Mouse (Mus musculus) adrenal gland, postnatal 10 days (tissue): Measurements from ENCODE around the gene Cers6. TPM values are rescaled to one million over a fixed set of nuclear protein-coding genes. Genes with fewer than 3 reads are reported as not detected.

ENCODE experiments used
- DNase-seq: peaks from one replicate; pipeline ENCODE4 v3.0.0; 2021; ENCODE audit warnings: mixed read lengths
- total RNA-seq, 2 experiments: library from RNA; stranded (reverse); gene quantifications; 2 replicates each; pipeline ENCODE4 v1.2.3; 2021

The Cers6 gene
- total RNA-seq, 2 experiments from 2014 or later, result 8.0 to 9.6 TPM

GRCm38 (mm10) chr2:68917524-68917923, 56.3 kb downstream of the Cers6 start:
- DNase-seq, result no peak

GRCm38 (mm10) chr2:68924344-68924743, 63.1 kb downstream of the Cers6 start:
- DNase-seq, result no peak

GRCm38 (mm10) chr2:68925542-68925941, 64.3 kb downstream of the Cers6 start:
- DNase-seq, result no peak

- no peak for DNase-seq
Observed at GRCm38 (mm10) chr2:68926913-68927790, 65.9 kb downstream of the Cers6 start.

GRCm38 (mm10) chr2:68932240-68932639, 71.0 kb downstream of the Cers6 start:
- no peak for DNase-seq

DNA sequence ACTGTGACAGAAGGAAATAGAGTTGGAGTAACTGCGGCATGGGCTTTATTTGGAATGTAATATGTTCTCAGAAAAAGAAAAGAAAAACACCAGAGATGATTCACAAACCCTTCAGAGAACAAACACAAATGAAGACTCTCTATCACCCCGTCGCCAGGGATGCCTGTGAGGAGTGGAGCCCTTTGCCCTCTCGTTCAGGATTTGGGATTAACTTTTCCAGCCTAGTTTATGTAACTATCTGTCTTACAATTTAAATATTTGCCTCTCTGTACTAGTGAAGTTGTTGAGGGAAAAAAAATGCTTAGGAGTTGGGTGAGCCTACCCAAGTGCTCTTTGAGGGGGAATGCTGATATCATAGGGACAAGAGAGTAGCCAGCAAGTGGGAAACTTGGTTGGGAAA, 71.4 kb downstream of the Cers6 start:
- no peak for DNase-seq

GRCm38 (mm10) chr2:68934651-68935050, 73.4 kb downstream of the Cers6 start:
- DNase-seq, result no peak

GRCm38 (mm10) chr2:68935721-68936294, 74.6 kb downstream of the Cers6 start:
- DNase-seq, result no peak

- DNase-seq, result no peak
Observed at GRCm38 (mm10) chr2:68936773-68937172, 75.5 kb downstream of the Cers6 start.

DNA sequence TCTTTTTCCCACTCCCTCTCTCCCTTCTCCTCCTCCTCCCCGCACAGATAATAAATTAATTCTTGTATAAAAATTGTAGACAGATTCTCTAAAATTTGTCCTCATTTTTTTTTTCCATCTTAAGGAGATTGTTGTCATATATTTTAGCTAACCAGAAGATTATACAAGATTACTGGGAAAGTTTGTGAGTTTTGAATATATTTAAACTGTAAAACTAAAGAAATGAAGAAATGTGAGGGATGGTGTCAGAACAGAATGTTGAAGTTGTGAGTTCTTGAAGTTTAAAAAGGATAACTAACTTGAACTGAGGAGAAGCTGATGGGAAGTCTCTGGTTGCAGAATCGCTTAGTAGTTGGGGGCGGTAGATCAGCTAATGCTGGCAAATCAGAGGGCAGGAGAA, 76.6 kb downstream of the Cers6 start:
- no peak for DNase-seq

DNA sequence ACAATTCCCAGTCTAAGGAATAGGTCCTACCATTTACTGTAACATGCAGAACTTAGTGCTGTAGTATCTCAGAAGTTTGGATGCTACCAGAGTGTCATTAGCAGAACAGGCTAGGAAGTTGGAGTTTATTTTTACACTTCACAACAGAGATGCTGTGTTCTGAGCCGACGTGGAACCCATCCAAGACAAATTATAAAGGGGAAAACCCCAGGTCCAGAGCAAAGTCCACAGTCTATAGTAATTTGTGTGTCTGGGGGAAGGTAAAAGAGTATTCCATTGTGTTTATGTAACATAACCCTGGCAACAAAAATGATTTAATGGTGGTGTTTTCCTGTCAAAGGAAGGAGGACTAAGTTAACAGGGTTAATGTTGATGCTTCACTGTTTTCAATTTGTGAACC, 83.7 kb downstream of the Cers6 start:
- DNase-seq, result no peak

- no peak for DNase-seq
Observed at GRCm38 (mm10) chr2:68945976-68946375, 84.7 kb downstream of the Cers6 start.

DNA sequence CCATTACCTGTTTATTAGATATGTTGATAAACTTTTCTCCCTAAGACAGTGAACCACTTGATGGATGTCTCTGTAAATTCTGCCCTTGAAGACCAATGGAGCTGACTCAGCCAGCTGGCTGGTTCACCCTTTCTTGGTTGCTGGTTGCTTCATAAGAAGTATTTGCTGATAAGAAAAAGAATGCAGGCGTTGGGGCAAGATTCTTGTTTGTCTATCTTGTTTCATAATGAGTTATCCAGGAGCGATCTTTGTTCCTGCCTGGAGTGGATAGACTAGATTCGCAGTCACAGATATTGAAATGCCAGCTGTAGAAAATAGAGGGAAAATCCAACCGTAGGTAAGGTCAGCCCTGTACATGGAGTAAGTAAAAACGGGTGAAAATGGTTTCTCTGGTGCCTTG, 85.6 kb downstream of the Cers6 start:
- DNase-seq, result no peak

- no peak for DNase-seq
Observed at GRCm38 (mm10) chr2:68949137-68949536, 87.9 kb downstream of the Cers6 start.

GRCm38 (mm10) chr2:68949728-68950127, 88.5 kb downstream of the Cers6 start:
- DNase-seq, result no peak

- no peak for DNase-seq
Observed at GRCm38 (mm10) chr2:68951706-68952105, 90.5 kb downstream of the Cers6 start.

DNA sequence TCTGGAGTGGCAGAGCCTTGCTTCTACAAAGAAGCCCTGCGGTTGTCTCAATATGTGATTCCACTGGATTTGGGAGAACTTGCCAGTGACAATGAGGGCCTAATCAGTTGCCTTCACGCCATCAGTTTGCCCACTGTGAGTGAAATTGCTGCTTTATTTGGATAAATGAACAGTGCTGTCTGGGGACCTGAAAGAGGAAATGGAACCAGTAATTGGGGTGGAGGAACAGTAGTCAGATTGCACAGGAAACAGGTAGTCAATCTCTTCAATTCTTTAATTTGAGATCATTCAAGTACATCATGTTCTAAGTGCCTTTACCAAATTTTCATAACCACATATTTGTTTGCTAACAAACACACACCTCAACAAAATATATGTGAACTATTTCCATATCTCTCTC, 92.4 kb downstream of the Cers6 start:
- no peak for DNase-seq

DNA sequence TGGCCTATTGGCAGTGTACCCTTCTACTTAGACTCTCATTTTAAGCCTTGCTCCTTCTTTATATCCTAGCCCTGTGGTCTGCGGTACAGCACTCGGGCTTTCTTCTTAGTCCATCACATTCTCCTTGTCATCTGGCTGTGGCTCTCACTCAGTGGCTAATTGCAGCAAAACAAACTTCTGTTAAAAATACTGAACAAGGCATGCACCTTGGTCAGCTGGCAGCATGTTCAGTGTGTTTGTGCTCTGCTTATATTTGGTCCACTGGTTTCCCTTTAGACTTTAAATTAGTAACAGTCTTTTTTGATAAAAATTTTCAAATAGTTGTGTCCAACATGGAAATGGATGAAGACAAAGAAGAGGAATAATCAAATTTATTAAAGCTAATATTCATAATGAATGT, 94.3 kb downstream of the Cers6 start:
- no peak for DNase-seq

DNA sequence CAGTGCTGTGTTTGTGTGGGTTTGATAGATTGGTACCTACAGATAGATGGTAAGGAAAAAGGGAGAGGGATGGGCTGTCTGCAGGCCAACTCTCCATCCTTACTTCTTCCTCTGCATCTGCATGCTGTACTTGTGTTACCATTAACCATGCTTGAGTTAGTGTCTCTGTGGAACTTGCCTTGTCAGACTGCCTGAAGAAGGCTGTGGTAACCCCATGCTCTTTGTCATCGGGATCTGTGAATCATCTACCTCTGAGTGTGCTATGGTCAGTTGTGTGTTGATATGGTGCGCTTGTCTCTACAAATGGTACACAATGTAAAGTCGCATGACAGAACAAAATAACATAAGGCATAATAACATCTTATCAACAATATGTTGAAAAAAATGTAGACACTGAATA, 94.9 kb downstream of the Cers6 start:
- DNase-seq, result no peak

DNA sequence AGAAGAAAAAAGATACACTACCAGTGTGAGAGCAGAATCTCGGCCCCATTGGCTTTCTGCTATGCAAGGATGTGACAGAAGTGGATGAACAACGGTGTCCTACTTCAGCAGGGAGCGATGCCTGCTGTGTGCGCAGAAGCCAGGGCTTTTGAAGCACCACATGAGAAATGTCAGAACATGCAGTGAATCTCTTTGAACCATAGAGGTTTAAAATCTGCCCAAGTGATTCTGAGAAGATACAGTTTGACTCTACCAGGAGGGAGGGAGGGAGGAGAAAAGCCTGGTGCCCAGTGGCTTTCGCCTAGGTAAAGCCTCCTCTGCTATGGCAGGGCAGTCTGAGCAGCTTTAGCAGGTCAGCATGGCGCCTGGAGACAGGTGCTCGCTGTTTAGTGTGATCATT, 96.6 kb downstream of the Cers6 start:
- no peak for DNase-seq

DNA sequence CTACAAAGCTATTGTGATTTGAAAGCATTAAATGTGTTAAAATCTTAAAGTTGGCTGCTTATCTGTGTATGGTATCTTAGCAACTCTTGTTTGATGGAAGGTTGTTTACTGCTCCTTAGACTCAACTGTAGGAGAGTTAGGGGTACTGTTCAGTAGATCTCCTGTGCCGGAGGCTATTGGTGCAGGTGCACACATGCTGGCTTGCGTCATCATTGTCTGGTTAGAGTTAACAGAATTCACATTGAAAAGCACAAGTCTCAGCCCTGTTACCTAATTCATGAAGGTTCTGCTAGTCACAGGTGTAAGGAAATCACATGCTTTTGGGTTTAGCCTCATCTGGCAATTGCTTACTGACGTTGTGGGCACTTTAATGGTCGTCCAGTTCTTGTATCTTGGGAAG, 98.3 kb downstream of the Cers6 start:
- DNase-seq, result no peak

- no peak for DNase-seq
Observed at GRCm38 (mm10) chr2:68960060-68960459, 98.8 kb downstream of the Cers6 start.

DNA sequence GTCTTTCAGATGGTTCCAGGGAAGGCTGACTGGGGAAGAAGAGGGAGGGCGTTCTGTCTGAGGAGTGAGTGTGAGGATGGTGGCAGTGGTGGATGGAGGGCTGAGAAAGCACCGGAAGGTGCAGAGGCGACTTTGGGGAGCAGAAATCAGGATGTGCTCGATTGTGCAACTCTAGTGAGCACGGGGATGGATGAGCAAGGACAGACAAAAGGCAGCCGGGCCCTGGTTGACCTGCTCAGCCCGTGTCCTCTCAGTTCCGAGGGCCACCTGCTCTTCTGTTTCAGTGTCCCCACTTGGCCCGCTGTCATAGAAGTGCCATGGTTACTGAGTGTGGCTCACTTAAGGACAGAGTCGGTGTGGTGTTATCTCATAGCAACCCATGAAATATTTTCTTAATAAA, 99.4 kb downstream of the Cers6 start:
- no peak for DNase-seq

- no peak for DNase-seq
Observed at GRCm38 (mm10) chr2:68966360-68966759, 105.1 kb downstream of the Cers6 start.
